Mouse (Mus musculus) G1E (cell line): Measurements from ENCODE around the gene Fance.

Experiments used
- CTCF ChIP-seq: IDR thresholded peaks from 2 replicates; pipeline ENCODE4 v1.5.1; 2012; ENCODE audit warnings: low read depth, low read length, inconsistent platforms, mixed read lengths
- GATA1 ChIP-seq: IDR thresholded peaks from 2 replicates; pipeline ENCODE4 v1.6.1; 2012; ENCODE audit warnings: borderline replicate concordance, low read length, inconsistent platforms, mixed read lengths
- POLR2AphosphoS5 ChIP-seq: IDR thresholded peaks from 2 replicates; pipeline ENCODE4 v1.6.1; 2012; ENCODE audit warnings: low read depth, low read length, inconsistent platforms; ENCODE audit not compliant: insufficient replicate concordance
- TAL1 ChIP-seq: conservative IDR thresholded peaks from 2 replicates; pipeline ENCODE4 v1.6.1; 2012; ENCODE audit warnings: low read depth, low read length, inconsistent platforms, mixed read lengths

DNA sequence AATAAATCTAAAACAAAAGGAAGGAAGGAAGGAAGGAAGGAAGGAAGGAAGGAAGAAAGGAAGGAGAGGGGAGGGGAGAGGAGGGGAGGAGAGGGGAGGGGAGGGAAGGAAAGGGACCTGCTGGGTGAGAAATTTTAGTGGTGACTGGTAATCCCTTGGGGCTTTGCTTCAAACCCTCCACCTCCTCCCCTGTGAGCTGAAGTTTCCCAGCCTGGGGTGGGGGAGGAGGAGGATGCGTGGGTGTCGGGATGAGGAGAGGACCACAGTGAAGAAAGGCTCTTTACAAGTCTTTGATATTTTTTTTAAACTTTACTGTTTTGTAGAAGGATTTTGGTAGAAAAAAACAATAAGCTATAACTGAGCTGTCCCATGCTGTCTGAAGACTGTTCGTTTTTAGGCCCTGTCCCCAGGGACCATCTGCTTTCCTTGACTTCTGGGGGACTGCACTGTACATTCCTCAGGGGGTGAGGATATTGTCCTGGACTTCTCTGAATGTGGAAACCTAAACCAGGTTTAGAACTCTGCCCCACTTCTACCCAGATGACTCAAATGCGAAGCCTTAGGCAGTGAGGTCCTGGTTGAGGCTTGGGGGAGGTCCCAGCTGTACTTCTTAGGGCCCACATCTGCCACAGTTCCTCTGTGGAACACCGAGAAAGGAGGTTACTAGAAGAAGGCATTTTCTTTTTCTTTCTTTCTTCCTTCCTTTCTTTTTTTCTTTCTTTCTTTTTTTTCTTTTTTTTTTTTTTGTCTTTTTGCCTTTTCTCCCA lies 1.8 kb upstream of the Fance start:
- TF ChIP-seq CTCF = no peak
- TF ChIP-seq GATA1 = no peak
- no peak for TF ChIP-seq POLR2AphosphoS5
- no peak for TF ChIP-seq TAL1
